Mouse (Mus musculus) olfactory bulb, adult 2 months (tissue): ENCODE measurements around the gene Ccdc155.

Experiments
- CTCF ChIP-seq: fragments of 200-500 bp; IDR thresholded peaks from 2 replicates; pipeline ENCODE4 v1.5.1; 2012; ENCODE audit warnings: low read depth, mild to moderate bottlenecking, low read length, moderate library complexity; ENCODE audit not compliant: insufficient read depth
- POLR2A ChIP-seq: fragments of 200-500 bp; IDR thresholded peaks from 2 replicates; pipeline ENCODE4 v1.6.1; 2012; ENCODE audit warnings: mild to moderate bottlenecking, low read depth, low read length, moderate library complexity; ENCODE audit not compliant: insufficient read depth

- TF ChIP-seq CTCF (no peak), POLR2A (no peak)
Measured at GRCm38 (mm10) chr7:45221680-45222079, 17.0 kb upstream of the Ccdc155 start.
